Mouse (Mus musculus): ENCODE measurements around the gene 5730409E04Rik. TPM values are rescaled to one million over a fixed set of nuclear protein-coding genes. Genes with fewer than 3 reads are reported as not detected.

Gene 5730409E04Rik
- 1.5 and 2.2 TPM in 2 replicates for polyA plus RNA-seq (2015; fragmentation: Nextera tagmentation; extraction: Ambion mirVana)

- peak; percentile 91 for ATAC-seq (ENCODE audit: low FRiP score, low TSS enrichment)
- H3K9me3 ChIP-seq (ENCODE audit: low read length): no peaks in the 10 kb centered on the region
- H3K4me3 ChIP-seq (ENCODE audit: low read length): peak within 1 kb of the TSS; percentile 73
- peak within 1 kb of the TSS; percentile 94 for H3K4me2 ChIP-seq (replicated peaks; ENCODE audit: low read depth, low read length)
- no peaks in the 10 kb centered on the region for H3K4me1 ChIP-seq (ENCODE audit: insufficient read depth, low read length)
- 0 out of 2 replicates have a peak, but pooled peaks cover 4% of the 10 kb centered on the region for H3K36me3 ChIP-seq (ENCODE audit: insufficient read depth, low read length)
- H3K9ac ChIP-seq (replicated peaks; ENCODE audit: low read length): peak within 1 kb of the TSS; percentile 77
- no peaks in the 10 kb centered on the region for H3K27me3 ChIP-seq (ENCODE audit: insufficient read depth, low read length)
- H3K27ac ChIP-seq (ENCODE audit: low read length): peak within 1 kb of the TSS; percentile 32; the same call in 1 of the 2 replicates
- under 1% methylated on average over 48 of the region's 48 CpGs for WGBS
Observed at GRCm38 (mm10) chr4:126609606-126610181, at the start of gene 5730409E04Rik. Gene 5730409E04Rik, plus strand, starts transcription at chr4:126609818.

GRCm38 (mm10) chr4:126563798-126564197 lies 45.8 kb upstream of the 5730409E04Rik start:
- WGBS: 87% methylated on average over 6 of the region's 6 CpGs
- Histone ChIP-seq H3K36me3 (ENCODE audit: insufficient read depth, low read length) (peaks cover 43% of the 10 kb centered on the region), H3K4me3 (ENCODE audit: low read length) (no peak overlapping the region)

GRCm38 (mm10) chr4:126567243-126567642 lies 42.4 kb upstream of the 5730409E04Rik start:
- no peak overlapping the region for H3K4me2 ChIP-seq (replicated peaks; ENCODE audit: low read depth, low read length)
- H3K27ac ChIP-seq (ENCODE audit: low read length): no peak overlapping the region
- H3K9me3 ChIP-seq (ENCODE audit: low read length): no peaks in the 10 kb centered on the region
- WGBS: 94% methylated on average over 4 of the region's 4 CpGs
- H3K27me3 ChIP-seq (ENCODE audit: insufficient read depth, low read length): no peaks in the 10 kb centered on the region
- ATAC-seq (ENCODE audit: low FRiP score, low TSS enrichment): no peak
- peaks cover 40% of the 10 kb centered on the region for H3K36me3 ChIP-seq (ENCODE audit: insufficient read depth, low read length)
- H3K9ac ChIP-seq (replicated peaks; ENCODE audit: low read length): no peak overlapping the region
- H3K4me1 ChIP-seq (ENCODE audit: insufficient read depth, low read length): no peaks in the 10 kb centered on the region
- H3K4me3 ChIP-seq (ENCODE audit: low read length): no peak overlapping the region

More at GRCm38 (mm10) chr4:126563798-126564197, 45.8 kb upstream of the 5730409E04Rik start:
- no peaks in the 10 kb centered on the region for H3K9me3 ChIP-seq (ENCODE audit: low read length)
- H3K4me2 ChIP-seq (replicated peaks; ENCODE audit: low read depth, low read length): no peak overlapping the region
- H3K9ac ChIP-seq (replicated peaks; ENCODE audit: low read length): no peak overlapping the region
- no peaks in the 10 kb centered on the region for H3K4me1 ChIP-seq (ENCODE audit: insufficient read depth, low read length)
- H3K27ac ChIP-seq (ENCODE audit: low read length): no peak overlapping the region
- ATAC-seq (ENCODE audit: low FRiP score, low TSS enrichment): no peak
- H3K27me3 ChIP-seq (ENCODE audit: insufficient read depth, low read length): no peaks in the 10 kb centered on the region

- H3K9ac ChIP-seq (replicated peaks; ENCODE audit: low read length): no peak overlapping the region
- H3K4me1 ChIP-seq (ENCODE audit: insufficient read depth, low read length): no peaks in the 10 kb centered on the region
- H3K27me3 ChIP-seq (ENCODE audit: insufficient read depth, low read length): no peaks in the 10 kb centered on the region
- 94% methylated on average over 3 of the region's 3 CpGs for WGBS
- no peak overlapping the region for H3K27ac ChIP-seq (ENCODE audit: low read length)
- no peak for ATAC-seq (ENCODE audit: low FRiP score, low TSS enrichment)
- H3K9me3 ChIP-seq (ENCODE audit: low read length): peaks cover 3% of the 10 kb centered on the region; the same call in 1 of the 2 replicates
- H3K4me3 ChIP-seq (ENCODE audit: low read length): no peak overlapping the region
- H3K4me2 ChIP-seq (replicated peaks; ENCODE audit: low read depth, low read length): no peak overlapping the region
- H3K36me3 ChIP-seq (ENCODE audit: insufficient read depth, low read length): peaks cover 56% of the 10 kb centered on the region
Observed at GRCm38 (mm10) chr4:126569783-126570182, 39.8 kb upstream of the 5730409E04Rik start.

- Histone ChIP-seq H3K27ac (ENCODE audit: low read length) (no peak overlapping the region), H3K9ac (replicated peaks; ENCODE audit: low read length) (no peak overlapping the region), H3K4me2 (replicated peaks; ENCODE audit: low read depth, low read length) (no peak overlapping the region), H3K27me3 (ENCODE audit: insufficient read depth, low read length) (no peaks in the 10 kb centered on the region), H3K9me3 (ENCODE audit: low read length) (peaks cover 4% of the 10 kb centered on the region; the same call in 1 of the 2 replicates), H3K4me3 (ENCODE audit: low read length) (no peak overlapping the region), H3K36me3 (ENCODE audit: insufficient read depth, low read length) (peaks cover 79% of the 10 kb centered on the region), H3K4me1 (ENCODE audit: insufficient read depth, low read length) (no peaks in the 10 kb centered on the region)
- ATAC-seq (ENCODE audit: low FRiP score, low TSS enrichment): no peak
- WGBS: 93% methylated on average over 5 of the region's 5 CpGs
Observed at GRCm38 (mm10) chr4:126576281-126576680, 33.3 kb upstream of the 5730409E04Rik start.

GRCm38 (mm10) chr4:126577920-126578319 lies 31.7 kb upstream of the 5730409E04Rik start:
- Histone ChIP-seq H3K4me3 (ENCODE audit: low read length) (no peak overlapping the region), H3K4me2 (replicated peaks; ENCODE audit: low read depth, low read length) (no peak overlapping the region), H3K9ac (replicated peaks; ENCODE audit: low read length) (no peak overlapping the region), H3K27ac (ENCODE audit: low read length) (no peak overlapping the region), H3K9me3 (ENCODE audit: low read length) (peaks cover 4% of the 10 kb centered on the region; the same call in 1 of the 2 replicates), H3K36me3 (ENCODE audit: insufficient read depth, low read length) (peaks cover 75% of the 10 kb centered on the region), H3K27me3 (ENCODE audit: insufficient read depth, low read length) (no peaks in the 10 kb centered on the region), H3K4me1 (ENCODE audit: insufficient read depth, low read length) (no peaks in the 10 kb centered on the region)
- WGBS: 87% methylated on average over 3 of the region's 3 CpGs
- no peak for ATAC-seq (ENCODE audit: low FRiP score, low TSS enrichment)

- Histone ChIP-seq H3K4me1 (ENCODE audit: insufficient read depth, low read length) (no peaks in the 10 kb centered on the region), H3K4me3 (ENCODE audit: low read length) (no peak overlapping the region), H3K27ac (ENCODE audit: low read length) (no peak overlapping the region), H3K36me3 (ENCODE audit: insufficient read depth, low read length) (peaks cover 67% of the 10 kb centered on the region), H3K9me3 (ENCODE audit: low read length) (peaks cover 4% of the 10 kb centered on the region; the same call in 1 of the 2 replicates), H3K9ac (replicated peaks; ENCODE audit: low read length) (no peak overlapping the region), H3K27me3 (ENCODE audit: insufficient read depth, low read length) (no peaks in the 10 kb centered on the region), H3K4me2 (replicated peaks; ENCODE audit: low read depth, low read length) (no peak overlapping the region)
- no peak for ATAC-seq (ENCODE audit: low FRiP score, low TSS enrichment)
- WGBS: 85% methylated on average over 2 of the region's 2 CpGs
Observed at GRCm38 (mm10) chr4:126579077-126579476, 30.5 kb upstream of the 5730409E04Rik start.

GRCm38 (mm10) chr4:126585739-126586138 lies 23.9 kb upstream of the 5730409E04Rik start:
- Histone ChIP-seq H3K4me2 (replicated peaks; ENCODE audit: low read depth, low read length) (no peak overlapping the region), H3K9ac (replicated peaks; ENCODE audit: low read length) (no peak overlapping the region), H3K27ac (ENCODE audit: low read length) (no peak overlapping the region), H3K27me3 (ENCODE audit: insufficient read depth, low read length) (no peaks in the 10 kb centered on the region), H3K36me3 (ENCODE audit: insufficient read depth, low read length) (peaks cover 59% of the 10 kb centered on the region), H3K4me3 (ENCODE audit: low read length) (no peak overlapping the region), H3K4me1 (ENCODE audit: insufficient read depth, low read length) (no peaks in the 10 kb centered on the region), H3K9me3 (ENCODE audit: low read length) (peaks cover 6% of the 10 kb centered on the region; the same call in 1 of the 2 replicates)
- ATAC-seq (ENCODE audit: low FRiP score, low TSS enrichment): no peak
- WGBS: 97% methylated on average over 13 of the region's 13 CpGs

GRCm38 (mm10) chr4:126592039-126592438 lies 17.6 kb upstream of the 5730409E04Rik start:
- H3K4me3 ChIP-seq (ENCODE audit: low read length): no peak overlapping the region
- no peaks in the 10 kb centered on the region for H3K4me1 ChIP-seq (ENCODE audit: insufficient read depth, low read length)
- ATAC-seq (ENCODE audit: low FRiP score, low TSS enrichment): no peak

More at GRCm38 (mm10) chr4:126592039-126592438, 17.6 kb upstream of the 5730409E04Rik start:
- Histone ChIP-seq H3K4me2 (replicated peaks; ENCODE audit: low read depth, low read length) (no peak overlapping the region), H3K9ac (replicated peaks; ENCODE audit: low read length) (no peak overlapping the region), H3K27me3 (ENCODE audit: insufficient read depth, low read length) (no peaks in the 10 kb centered on the region), H3K9me3 (ENCODE audit: low read length) (no peaks in the 10 kb centered on the region), H3K36me3 (ENCODE audit: insufficient read depth, low read length) (peaks cover 38% of the 10 kb centered on the region), H3K27ac (ENCODE audit: low read length) (no peak overlapping the region)
- 87% methylated on average over 6 of the region's 6 CpGs for WGBS
